Mouse (Mus musculus): ENCODE results near the gene Zfp771. TPM values are rescaled to one million over a fixed set of nuclear protein-coding genes. Genes with fewer than 3 reads are reported as not detected.

The Zfp771 gene
- polyA plus RNA-seq, 1 experiment: 41.0 TPM

DNA sequence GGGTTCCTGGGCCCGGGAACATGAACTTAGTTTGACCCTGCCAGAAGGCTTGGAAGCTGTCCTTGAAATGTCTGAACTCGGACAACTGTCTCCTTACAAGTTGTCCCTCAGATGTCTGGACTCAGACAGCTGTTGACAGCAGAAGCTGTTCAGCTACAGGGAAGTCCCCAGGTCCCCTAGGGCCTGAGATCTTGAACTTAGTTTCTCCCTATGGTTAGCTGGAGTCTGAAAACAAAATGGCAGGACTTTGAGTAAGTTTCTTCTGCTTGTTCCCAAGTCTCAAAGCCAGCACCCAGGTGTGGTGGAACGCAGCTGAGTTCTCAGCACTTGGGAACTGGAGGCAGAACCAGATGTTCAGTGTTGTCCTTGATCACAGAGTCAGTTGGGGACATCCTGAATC, 36.0 kb downstream of the Zfp771 start:
- H3K36me3 ChIP-seq (ENCODE audit: control insufficient read depth, insufficient read depth, low read length): no peaks in the 10 kb centered on the region
- TF ChIP-seq POLR2A (IDR thresholded peaks at IDR 0.05; ENCODE audit: control insufficient read depth, low read depth, low read length) (no peak), CTCF (IDR thresholded peaks at IDR 0.05; ENCODE audit: control insufficient read depth, insufficient read depth, insufficient replicate concordance, low read depth, low read length) (no peak)
- H3K4me3 ChIP-seq (ENCODE audit: control insufficient read depth, low read depth, low read length): no peak overlapping the region
- H3K27ac ChIP-seq (ENCODE audit: control insufficient read depth, insufficient read depth, low read depth, low read length): no peak overlapping the region
- H3K27me3 ChIP-seq (ENCODE audit: control insufficient read depth, insufficient read depth, low read length): no peaks in the 10 kb centered on the region
- peaks cover 10% of the 10 kb centered on the region for H3K4me1 ChIP-seq (ENCODE audit: control insufficient read depth, insufficient read depth, low read length)

DNA sequence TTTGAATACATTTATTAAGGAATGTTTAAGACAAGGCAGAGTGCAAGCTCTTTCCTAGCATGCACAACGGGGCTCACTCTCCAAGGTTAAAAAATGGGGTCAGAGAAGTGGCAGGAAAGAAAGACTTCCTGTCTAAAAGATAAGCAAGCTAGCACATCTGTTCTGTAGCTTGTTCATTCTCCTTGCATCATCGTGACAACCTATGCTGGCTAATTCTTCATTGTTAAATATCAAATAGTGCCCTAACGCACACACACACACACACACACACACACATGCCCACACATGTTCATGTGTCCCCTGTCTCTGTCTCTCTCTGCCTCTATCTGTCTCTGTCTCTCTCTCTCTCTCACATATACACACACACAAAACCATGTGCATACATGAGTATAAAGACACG, 37.0 kb downstream of the Zfp771 start:
- TF ChIP-seq CTCF (IDR thresholded peaks at IDR 0.05; ENCODE audit: control insufficient read depth, insufficient read depth, insufficient replicate concordance, low read depth, low read length) (no peak), POLR2A (IDR thresholded peaks at IDR 0.05; ENCODE audit: control insufficient read depth, low read depth, low read length) (no peak)
- H3K27ac ChIP-seq (ENCODE audit: control insufficient read depth, insufficient read depth, low read depth, low read length): no peak overlapping the region
- H3K4me1 ChIP-seq (ENCODE audit: control insufficient read depth, insufficient read depth, low read length): peaks cover 10% of the 10 kb centered on the region
- no peak overlapping the region for H3K4me3 ChIP-seq (ENCODE audit: control insufficient read depth, low read depth, low read length)
- H3K27me3 ChIP-seq (ENCODE audit: control insufficient read depth, insufficient read depth, low read length): no peaks in the 10 kb centered on the region
- no peaks in the 10 kb centered on the region for H3K36me3 ChIP-seq (ENCODE audit: control insufficient read depth, insufficient read depth, low read length)

DNA sequence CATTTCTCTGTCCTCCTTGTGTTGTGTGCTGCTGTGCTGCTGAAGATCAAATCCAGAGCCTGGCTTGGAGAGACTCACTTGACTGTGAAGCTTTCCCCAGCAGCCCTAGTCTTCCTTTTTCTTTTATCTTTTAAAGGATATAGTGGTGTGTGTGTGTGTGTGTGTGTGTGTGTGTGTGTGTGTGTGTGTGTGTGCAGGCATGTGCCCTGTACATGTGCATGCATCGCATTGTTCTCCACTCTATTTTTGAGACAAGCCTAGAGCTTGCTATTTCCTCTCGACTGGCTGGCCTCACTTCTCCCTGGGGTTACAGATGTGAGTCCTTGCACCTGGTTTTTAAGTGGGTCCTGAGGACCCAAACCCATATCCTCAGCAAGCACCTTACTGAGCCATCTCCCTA, 38.1 kb downstream of the Zfp771 start:
- Histone ChIP-seq H3K27me3 (ENCODE audit: control insufficient read depth, insufficient read depth, low read length) (no peaks in the 10 kb centered on the region), H3K36me3 (ENCODE audit: control insufficient read depth, insufficient read depth, low read length) (no peaks in the 10 kb centered on the region), H3K4me3 (ENCODE audit: control insufficient read depth, low read depth, low read length) (no peak overlapping the region), H3K27ac (ENCODE audit: control insufficient read depth, insufficient read depth, low read depth, low read length) (no peak overlapping the region), H3K4me1 (ENCODE audit: control insufficient read depth, insufficient read depth, low read length) (peaks cover 5% of the 10 kb centered on the region; the same call in 1 of the 2 replicates)
- no peak for TF ChIP-seq POLR2A (IDR thresholded peaks at IDR 0.05; ENCODE audit: control insufficient read depth, low read depth, low read length)
- TF ChIP-seq CTCF (IDR thresholded peaks at IDR 0.05; ENCODE audit: control insufficient read depth, insufficient read depth, insufficient replicate concordance, low read depth, low read length): no peak

DNA sequence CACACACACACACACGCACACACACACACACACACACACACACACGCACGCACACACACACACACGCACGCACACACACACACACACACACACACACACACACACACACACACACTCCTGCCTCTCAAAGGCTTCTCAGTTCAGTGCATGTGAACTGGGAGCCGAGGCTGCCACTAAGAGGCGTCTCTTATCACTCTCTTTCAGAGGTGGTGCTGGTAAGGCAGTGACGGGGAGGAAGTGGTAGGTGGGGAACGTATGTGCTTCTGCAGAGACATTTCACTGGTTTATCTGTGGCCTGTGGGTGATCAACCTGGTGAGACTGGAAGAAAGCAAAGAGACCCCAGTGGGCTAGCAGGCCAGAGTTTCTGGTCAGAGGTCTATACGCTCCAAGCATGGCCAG, 41.1 kb downstream of the Zfp771 start:
- H3K4me3 ChIP-seq (ENCODE audit: control insufficient read depth, low read depth, low read length): no peak overlapping the region
- no peaks in the 10 kb centered on the region for H3K4me1 ChIP-seq (ENCODE audit: control insufficient read depth, insufficient read depth, low read length)
- no peaks in the 10 kb centered on the region for H3K36me3 ChIP-seq (ENCODE audit: control insufficient read depth, insufficient read depth, low read length)
- H3K27me3 ChIP-seq (ENCODE audit: control insufficient read depth, insufficient read depth, low read length): no peaks in the 10 kb centered on the region
- no peak overlapping the region for H3K27ac ChIP-seq (ENCODE audit: control insufficient read depth, insufficient read depth, low read depth, low read length)
- no peak for TF ChIP-seq POLR2A (IDR thresholded peaks at IDR 0.05; ENCODE audit: control insufficient read depth, low read depth, low read length)
- TF ChIP-seq CTCF (IDR thresholded peaks at IDR 0.05; ENCODE audit: control insufficient read depth, insufficient read depth, insufficient replicate concordance, low read depth, low read length): no peak

DNA sequence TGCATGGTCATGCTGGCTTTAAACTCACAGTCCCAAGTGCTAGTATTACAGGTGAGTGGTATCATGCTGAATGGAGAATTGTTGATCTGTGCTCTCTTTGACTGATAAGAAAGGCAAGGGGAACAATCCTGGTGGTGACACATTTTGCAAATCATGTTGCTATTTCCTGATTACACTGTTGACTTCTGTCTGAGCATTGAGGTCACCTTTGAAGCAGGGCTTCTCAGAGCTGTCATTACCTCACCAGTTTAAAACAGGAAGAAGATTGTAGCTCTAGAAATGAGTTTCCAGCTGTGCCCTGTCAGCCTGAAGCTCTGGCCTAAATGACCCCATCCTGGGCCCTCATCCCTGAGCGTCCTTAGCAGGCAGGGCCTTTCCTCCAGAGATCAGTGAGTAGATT, 43.9 kb downstream of the Zfp771 start:
- Histone ChIP-seq H3K36me3 (ENCODE audit: control insufficient read depth, insufficient read depth, low read length) (no peaks in the 10 kb centered on the region), H3K4me1 (ENCODE audit: control insufficient read depth, insufficient read depth, low read length) (no peaks in the 10 kb centered on the region), H3K4me3 (ENCODE audit: control insufficient read depth, low read depth, low read length) (no peak overlapping the region), H3K27me3 (ENCODE audit: control insufficient read depth, insufficient read depth, low read length) (no peaks in the 10 kb centered on the region), H3K27ac (ENCODE audit: control insufficient read depth, insufficient read depth, low read depth, low read length) (no peak overlapping the region)
- no peak for TF ChIP-seq CTCF (IDR thresholded peaks at IDR 0.05; ENCODE audit: control insufficient read depth, insufficient read depth, insufficient replicate concordance, low read depth, low read length)

DNA sequence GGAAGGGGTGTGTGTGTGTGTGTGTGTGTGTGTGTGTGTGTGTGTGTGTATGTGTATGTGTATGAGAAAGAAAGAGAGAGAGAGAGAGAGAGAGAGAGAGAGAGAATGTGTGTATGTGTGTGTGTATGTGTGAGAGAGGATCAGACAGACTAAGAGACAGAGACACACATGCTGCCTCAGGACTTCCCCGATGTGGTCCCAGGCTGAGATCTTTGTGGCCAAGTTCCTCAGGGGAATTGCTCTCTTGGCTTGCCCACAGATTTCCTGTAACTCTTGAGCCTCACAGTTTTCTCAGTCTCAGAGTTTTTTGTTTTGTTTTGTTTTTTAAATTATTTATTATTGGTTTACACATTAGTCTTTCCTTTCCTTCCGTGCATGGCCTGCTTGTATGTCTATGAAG, 45.2 kb downstream of the Zfp771 start:
- TF ChIP-seq CTCF (IDR thresholded peaks at IDR 0.05; ENCODE audit: control insufficient read depth, insufficient read depth, insufficient replicate concordance, low read depth, low read length): no peak
- no peak for TF ChIP-seq POLR2A (IDR thresholded peaks at IDR 0.05; ENCODE audit: control insufficient read depth, low read depth, low read length)
- no peaks in the 10 kb centered on the region for H3K36me3 ChIP-seq (ENCODE audit: control insufficient read depth, insufficient read depth, low read length)
- no peaks in the 10 kb centered on the region for H3K4me1 ChIP-seq (ENCODE audit: control insufficient read depth, insufficient read depth, low read length)
- no peak overlapping the region for H3K27ac ChIP-seq (ENCODE audit: control insufficient read depth, insufficient read depth, low read depth, low read length)
- H3K27me3 ChIP-seq (ENCODE audit: control insufficient read depth, insufficient read depth, low read length): no peaks in the 10 kb centered on the region
- no peak overlapping the region for H3K4me3 ChIP-seq (ENCODE audit: control insufficient read depth, low read depth, low read length)

DNA sequence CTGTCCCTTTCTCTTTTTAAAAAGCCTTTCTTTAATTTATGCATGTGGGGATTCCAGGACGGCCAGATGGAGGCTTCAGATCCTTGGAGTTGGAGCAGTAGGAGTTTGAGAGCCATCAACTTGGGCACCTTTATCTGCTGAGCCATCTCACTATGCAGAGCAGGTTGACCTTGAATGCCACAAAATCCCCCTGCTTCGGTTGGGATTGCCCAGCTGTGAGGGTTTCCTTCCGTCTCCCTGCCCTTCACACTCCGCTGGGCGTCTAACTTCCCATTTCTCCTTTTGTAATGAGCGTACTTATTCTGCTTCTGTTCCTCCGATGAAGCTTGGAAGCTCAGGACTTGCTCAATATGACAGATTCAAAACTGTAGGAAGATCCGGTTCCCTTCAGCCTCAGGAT, 46.1 kb downstream of the Zfp771 start:
- Histone ChIP-seq H3K27me3 (ENCODE audit: control insufficient read depth, insufficient read depth, low read length) (no peaks in the 10 kb centered on the region), H3K4me3 (ENCODE audit: control insufficient read depth, low read depth, low read length) (no peak overlapping the region), H3K27ac (ENCODE audit: control insufficient read depth, insufficient read depth, low read depth, low read length) (no peak overlapping the region), H3K36me3 (ENCODE audit: control insufficient read depth, insufficient read depth, low read length) (no peaks in the 10 kb centered on the region), H3K4me1 (ENCODE audit: control insufficient read depth, insufficient read depth, low read length) (no peaks in the 10 kb centered on the region)
- no peak for TF ChIP-seq CTCF (IDR thresholded peaks at IDR 0.05; ENCODE audit: control insufficient read depth, insufficient read depth, insufficient replicate concordance, low read depth, low read length)
- TF ChIP-seq POLR2A (IDR thresholded peaks at IDR 0.05; ENCODE audit: control insufficient read depth, low read depth, low read length): no peak

DNA sequence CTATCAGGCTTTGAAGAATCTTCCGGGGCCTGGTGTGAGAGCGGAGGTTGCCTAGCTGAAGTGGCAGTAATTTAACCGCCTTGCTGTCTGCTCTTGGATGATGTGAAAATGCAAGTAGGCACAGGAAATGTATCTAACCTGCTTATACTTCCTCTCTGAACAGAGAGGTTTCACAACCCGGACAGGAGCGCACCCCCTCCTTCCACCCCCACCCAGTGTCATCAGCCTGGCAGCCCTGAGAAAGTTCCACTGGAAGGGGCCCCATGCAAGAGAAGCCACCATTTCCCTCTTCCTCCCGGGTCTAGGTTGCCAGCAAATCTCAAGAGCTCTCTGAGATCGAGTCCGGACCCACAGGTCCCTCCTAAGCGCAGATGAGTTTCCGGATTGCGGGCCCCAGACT, 52.0 kb downstream of the Zfp771 start, which contains the start of gene Itgal:
Gene Itgal (plus strand): TSS at position 163 of the 400 bp plus-strand sequence.
- no peak within 1 kb of the TSS for H3K27ac ChIP-seq (ENCODE audit: control insufficient read depth, insufficient read depth, low read depth, low read length)
- TF ChIP-seq POLR2A (IDR thresholded peaks at IDR 0.05; ENCODE audit: control insufficient read depth, low read depth, low read length) (no peak), CTCF (IDR thresholded peaks at IDR 0.05; ENCODE audit: control insufficient read depth, insufficient read depth, insufficient replicate concordance, low read depth, low read length) (no peak)
- no peaks in the 10 kb centered on the region for H3K36me3 ChIP-seq (ENCODE audit: control insufficient read depth, insufficient read depth, low read length)
- no peaks in the 10 kb centered on the region for H3K27me3 ChIP-seq (ENCODE audit: control insufficient read depth, insufficient read depth, low read length)
- no peak within 1 kb of the TSS; the same call in 1 of the 2 replicates for H3K4me3 ChIP-seq (ENCODE audit: control insufficient read depth, low read depth, low read length)
- peaks cover 5% of the 10 kb centered on the region for H3K4me1 ChIP-seq (ENCODE audit: control insufficient read depth, insufficient read depth, low read length)
